Mouse (Mus musculus) cerebellum, adult 9-10 months (tissue): Measurements from ENCODE around the gene Gm19402.
A peak's percentile ranks its signal among the peaks of the same experiment; 100 is the strongest.
"Not testable (repeated sequence)": the region's sequence is repeated elsewhere in the genome, so short reads cannot be mapped to it uniquely, and the experiment has no call there.

ENCODE experiments used
- DNase-seq: peaks from one replicate; pipeline ENCODE4 v3.0.0; 2022

Gm19402 gene

GRCm38 (mm10) chr10:77690356-77690807, at the start of gene Gm19402:
Gm19402 (minus strand) TSS chr10:77690757.
- not testable (repeated sequence) for DNase-seq

- no peak for DNase-seq
These were observed 48.4 kb upstream of the Gm19402 start for GRCm38 (mm10) chr10:77738929-77739328.

- no peak for DNase-seq
These were observed 45.4 kb upstream of the Gm19402 start for GRCm38 (mm10) chr10:77735928-77736327.

GRCm38 (mm10) chr10:77729241-77729640, 38.7 kb upstream of the Gm19402 start:
- no peak for DNase-seq

GRCm38 (mm10) chr10:77728280-77728679, 37.7 kb upstream of the Gm19402 start:
- no peak for DNase-seq

- DNase-seq: peak; percentile 6
These were observed 35.6 kb upstream of the Gm19402 start, which contains the start of gene Gm10100 for GRCm38 (mm10) chr10:77726186-77726585. Gm10100 (plus strand) TSS chr10:77726486.

- no peak for DNase-seq
These were observed 34.3 kb upstream of the Gm19402 start for GRCm38 (mm10) chr10:77724855-77725254.

GRCm38 (mm10) chr10:77720299-77720698, 29.7 kb upstream of the Gm19402 start, which contains the start of gene Krtap12-1:
Krtap12-1 (plus strand) TSS chr10:77720599.
- not testable (repeated sequence) for DNase-seq

- DNase-seq: no peak
These were observed 24.9 kb upstream of the Gm19402 start, which contains the start of gene Gm10142 for GRCm38 (mm10) chr10:77715507-77715906. Gm10142 (plus strand) TSS chr10:77715807.

GRCm38 (mm10) chr10:77713734-77714133, 23.2 kb upstream of the Gm19402 start:
- no peak for DNase-seq

- not testable (repeated sequence) for DNase-seq
These were observed 20.6 kb upstream of the Gm19402 start, which contains the start of gene Gm10024 for GRCm38 (mm10) chr10:77711157-77711556. Gm10024 (plus strand) TSS chr10:77711457.

- DNase-seq: no peak
These were observed 19.3 kb upstream of the Gm19402 start for GRCm38 (mm10) chr10:77709831-77710230.

- no peak for DNase-seq
These were observed 15.8 kb upstream of the Gm19402 start, which contains the start of gene Gm10272 for GRCm38 (mm10) chr10:77706326-77706725. Gm10272 (plus strand) TSS chr10:77706626.

GRCm38 (mm10) chr10:77697133-77697532, 6.6 kb upstream of the Gm19402 start, which contains the start of gene Gm9508:
Gm9508 (minus strand) TSS chr10:77697233.
- no peak for DNase-seq

GRCm38 (mm10) chr10:77687021-77687420, 3.5 kb downstream of the Gm19402 start:
- no peak for DNase-seq

GRCm38 (mm10) chr10:77685895-77686664, 4.5 kb downstream of the Gm19402 start, which contains the start of gene Tspear:
Tspear (plus strand) TSS chr10:77686569.
- DNase-seq: no peak

GRCm38 (mm10) chr10:77684181-77684580, 6.4 kb downstream of the Gm19402 start:
- no peak for DNase-seq

- no peak for DNase-seq
These were observed 7.6 kb downstream of the Gm19402 start for GRCm38 (mm10) chr10:77682994-77683393.

- DNase-seq: no peak
These were observed 13.0 kb downstream of the Gm19402 start for GRCm38 (mm10) chr10:77677562-77677961.

GRCm38 (mm10) chr10:77673765-77674164, 16.8 kb downstream of the Gm19402 start:
- DNase-seq: no peak

- no peak for DNase-seq
These were observed 19.0 kb downstream of the Gm19402 start for GRCm38 (mm10) chr10:77671519-77671918.

- no peak for DNase-seq
These were observed 19.8 kb downstream of the Gm19402 start for GRCm38 (mm10) chr10:77670710-77671109.

GRCm38 (mm10) chr10:77667402-77667801, 23.2 kb downstream of the Gm19402 start:
- no peak for DNase-seq

- no peak for DNase-seq
These were observed 24.2 kb downstream of the Gm19402 start for GRCm38 (mm10) chr10:77666342-77666741.
